Mouse (Mus musculus) spleen, adult 12 weeks (tissue): Measurements from ENCODE around the gene Ptgr1.

Experiments
- DNase-seq: peaks from one replicate; pipeline ENCODE4 v3.0.0; 2022; ENCODE audit warnings: low spot score

The Ptgr1 gene

GRCm38 (mm10) chr4:58986540-58987190 lies at the start of gene Ptgr1:
Gene Ptgr1, minus strand, starts transcription at chr4:58987119.
- DNase-seq: peak; percentile 71

DNA sequence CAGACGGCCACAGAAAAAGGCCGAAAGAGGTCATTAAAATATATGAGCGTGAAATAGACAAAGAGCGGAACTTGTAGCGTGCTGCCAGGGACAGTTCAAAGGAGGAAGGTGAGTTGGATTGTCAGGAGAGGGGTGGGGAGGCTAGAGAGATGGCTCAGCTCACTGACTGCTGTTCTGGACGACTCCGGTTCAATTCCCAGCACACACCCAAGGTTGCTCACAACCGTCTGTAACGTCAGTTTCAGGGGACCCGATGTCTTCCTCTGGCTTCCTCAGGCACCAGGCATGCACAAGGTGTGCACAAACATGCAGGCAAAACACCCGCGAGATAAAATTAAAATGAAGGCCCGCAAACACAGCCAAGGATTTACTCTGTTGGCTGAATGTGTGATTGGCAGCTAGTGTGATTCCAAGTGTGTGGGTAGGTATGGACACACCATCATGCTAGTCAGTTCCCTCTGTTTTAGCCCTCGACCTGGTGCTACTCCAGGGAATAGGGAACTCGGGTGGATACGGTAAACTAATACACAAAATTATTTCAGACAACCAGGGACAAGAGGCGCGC lies 48.9 kb upstream of the Ptgr1 start:
- no peak for DNase-seq

GRCm38 (mm10) chr4:59034918-59035785 lies 48.2 kb upstream of the Ptgr1 start, which contains the start of gene Gng10:
Gene Gng10, plus strand, starts transcription at chr4:59035088.
- peak; percentile 51 for DNase-seq

GRCm38 (mm10) chr4:59034325-59034917 lies 47.5 kb upstream of the Ptgr1 start:
- DNase-seq: no peak

GRCm38 (mm10) chr4:59016922-59017321 lies 30.0 kb upstream of the Ptgr1 start:
- DNase-seq: no peak

- DNase-seq: no peak
Measured at GRCm38 (mm10) chr4:59015181-59015580, 28.3 kb upstream of the Ptgr1 start.

DNA sequence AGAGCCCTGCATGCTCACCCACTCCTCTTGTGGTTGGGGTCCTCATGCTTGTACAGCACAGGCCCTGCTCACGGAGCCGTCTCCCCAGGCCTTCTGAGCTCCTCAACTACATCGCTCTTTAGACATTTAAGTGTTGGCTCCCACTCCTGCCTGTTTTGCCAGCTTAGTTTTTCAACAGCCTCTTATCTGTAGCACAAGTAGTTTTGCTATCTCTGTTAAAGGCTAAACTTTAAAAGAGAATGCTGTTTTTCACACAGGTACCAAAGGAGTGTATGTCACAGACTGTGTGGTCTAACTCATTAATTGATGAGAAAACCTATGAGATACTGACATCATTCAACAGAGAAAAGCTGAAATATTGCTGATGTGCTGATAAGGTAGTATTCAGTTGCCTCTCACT lies 24.5 kb upstream of the Ptgr1 start:
- no peak for DNase-seq

GRCm38 (mm10) chr4:59009696-59010095 lies 22.8 kb upstream of the Ptgr1 start:
- DNase-seq: no peak

GRCm38 (mm10) chr4:59009186-59009585 lies 22.3 kb upstream of the Ptgr1 start:
- no peak for DNase-seq

DNA sequence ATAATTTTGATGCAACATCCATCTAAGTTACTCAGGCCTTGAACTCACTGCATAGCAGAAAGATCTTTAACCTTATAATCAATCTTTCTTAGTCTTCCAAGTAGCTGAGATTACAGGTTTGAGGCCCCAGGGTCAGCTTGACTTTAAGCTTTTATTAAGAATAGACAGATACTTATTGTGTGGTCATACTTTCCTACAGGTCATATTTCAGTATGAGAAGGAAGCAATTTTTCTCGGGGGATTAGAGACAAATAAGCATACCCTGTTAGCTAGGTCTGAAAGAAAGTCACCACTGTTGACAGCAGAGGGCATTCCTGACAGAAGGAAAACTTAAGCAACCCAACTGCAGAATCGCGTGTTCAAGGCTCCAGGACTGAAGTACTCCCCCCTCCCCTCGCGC lies 21.1 kb upstream of the Ptgr1 start:
- no peak for DNase-seq

DNA sequence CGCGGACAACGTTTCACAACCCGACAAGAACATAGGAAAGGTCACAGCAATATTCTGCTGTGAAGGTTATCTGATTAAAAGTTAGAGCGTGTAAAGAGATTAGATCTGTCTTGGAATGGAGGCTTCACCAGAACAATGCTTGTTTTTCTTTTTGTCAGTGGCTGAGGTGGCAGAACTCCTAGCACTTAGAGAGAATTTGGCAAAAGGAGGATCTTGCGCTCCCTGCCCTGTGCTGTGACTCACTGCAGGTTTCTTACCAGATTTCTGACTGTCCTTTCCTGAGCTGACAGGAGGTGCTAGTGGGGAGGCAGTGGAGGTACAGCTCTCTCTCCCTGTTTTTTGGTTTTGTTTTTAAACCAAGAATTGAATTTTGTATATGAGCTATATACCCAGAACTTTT lies 20.1 kb upstream of the Ptgr1 start:
- DNase-seq: no peak

- no peak for DNase-seq
Measured at GRCm38 (mm10) chr4:59006211-59006610, 19.3 kb upstream of the Ptgr1 start.

DNA sequence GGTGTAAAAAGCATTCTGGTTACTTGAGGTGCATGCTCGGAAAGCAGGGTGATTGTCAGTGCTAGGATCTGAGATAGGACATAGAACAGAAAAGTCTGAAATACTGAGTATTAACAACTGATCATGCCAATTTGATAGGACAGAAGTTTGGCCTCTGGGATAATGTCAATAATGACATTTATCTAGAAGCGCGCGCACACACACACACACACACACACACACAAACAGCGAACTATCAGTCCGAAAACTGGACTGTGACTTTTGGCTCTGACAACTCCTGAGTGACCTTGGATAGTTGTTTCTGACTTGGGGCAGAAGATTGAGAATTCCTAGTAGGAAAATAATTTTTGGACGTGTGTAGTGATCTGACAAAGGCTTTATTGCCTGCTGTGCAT lies 16.9 kb upstream of the Ptgr1 start:
- DNase-seq: no peak

DNA sequence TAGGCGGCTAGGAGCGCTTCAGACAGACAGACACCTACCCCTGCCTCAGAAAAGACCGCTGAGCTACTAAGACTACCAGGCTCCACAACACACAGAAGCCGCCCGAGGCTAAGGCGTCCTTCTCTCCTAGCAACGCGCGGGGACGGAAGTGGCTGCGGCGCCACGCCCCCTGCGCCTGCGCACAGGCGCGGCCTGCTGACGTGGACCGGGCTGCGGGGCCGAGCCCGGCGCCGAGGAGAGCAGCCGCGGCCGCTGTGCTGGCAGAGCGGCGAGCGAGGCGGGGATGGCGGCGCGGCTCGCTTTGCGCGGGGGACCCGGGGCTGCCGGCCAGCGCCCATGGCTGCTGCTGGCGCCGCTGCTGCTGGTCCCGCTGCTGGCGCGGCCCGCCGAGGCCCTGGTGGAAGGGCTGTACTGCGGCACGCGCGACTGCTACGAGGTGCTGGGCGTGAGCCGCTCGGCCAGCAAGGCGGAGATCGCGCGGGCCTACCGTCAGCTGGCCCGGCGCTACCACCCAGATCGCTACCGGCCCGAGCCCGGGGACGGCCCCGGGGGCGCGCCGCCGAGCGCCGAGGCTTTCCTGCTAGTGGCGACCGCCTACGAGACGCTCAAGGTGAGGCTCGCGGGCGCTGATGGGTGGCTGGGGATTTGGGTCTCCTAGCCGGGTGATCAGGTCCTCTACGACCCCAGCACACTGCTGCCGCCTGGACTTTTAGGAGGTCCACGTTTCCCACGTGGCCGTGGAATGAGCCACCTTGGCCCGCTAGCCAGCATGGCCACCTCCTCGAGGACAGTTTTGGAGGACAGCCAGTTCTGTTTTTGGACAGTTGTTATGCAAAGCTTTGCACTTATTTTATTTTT lies 16.3 kb upstream of the Ptgr1 start, which contains the start of gene Gm20503:
TSS of gene Gm20503 (plus strand) at position 263 of the 858 bp plus-strand sequence.
- peak; percentile 87 for DNase-seq

DNA sequence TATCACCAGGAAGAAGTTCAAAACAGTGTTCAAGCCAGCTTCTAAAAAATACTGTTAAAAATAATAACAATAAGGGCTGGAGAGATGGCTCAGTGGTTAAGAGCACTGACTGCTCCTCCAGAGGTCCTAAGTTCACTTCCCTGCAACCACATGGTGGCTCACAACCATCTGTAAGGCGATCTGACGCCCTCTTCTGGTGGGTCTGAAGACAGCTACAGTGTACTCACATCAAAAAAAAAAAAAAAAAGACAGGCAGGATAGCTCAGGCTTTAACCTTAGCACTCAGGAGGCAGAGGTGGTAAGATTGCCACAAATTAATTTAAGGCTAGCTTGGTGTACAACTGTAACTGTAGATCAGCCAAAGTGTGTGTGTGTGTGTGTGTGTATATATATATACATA lies 13.7 kb upstream of the Ptgr1 start:
- peak; percentile 24 for DNase-seq

- DNase-seq: peak; percentile 49
Measured at GRCm38 (mm10) chr4:58999686-59000085, 12.8 kb upstream of the Ptgr1 start.

- DNase-seq: no peak
Measured at GRCm38 (mm10) chr4:58998688-58999087, 11.8 kb upstream of the Ptgr1 start.

- DNase-seq: no peak
Measured at GRCm38 (mm10) chr4:58997081-58997480, 10.2 kb upstream of the Ptgr1 start.

DNA sequence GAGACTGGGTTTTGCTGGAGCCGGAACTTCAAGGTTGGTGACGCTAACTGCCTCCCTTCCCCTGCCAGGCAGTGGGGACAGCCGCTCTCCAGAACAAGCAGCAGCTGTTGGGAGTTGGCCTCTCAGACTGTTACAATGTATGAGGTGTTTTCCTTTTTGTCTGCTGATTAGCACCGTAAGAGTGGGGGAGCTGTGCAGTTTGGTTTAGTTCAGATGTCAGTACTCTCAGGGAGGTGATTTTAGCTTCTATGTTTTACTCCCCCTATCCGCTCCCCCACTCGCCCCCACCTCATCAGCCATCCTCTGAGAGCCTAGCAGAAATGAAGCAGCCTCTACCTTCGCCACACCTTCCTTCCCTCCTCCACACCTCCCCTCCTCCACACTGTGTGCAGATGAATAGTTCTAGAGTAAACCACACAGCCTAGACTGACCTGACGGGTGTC lies 8.4 kb upstream of the Ptgr1 start:
- DNase-seq: no peak

DNA sequence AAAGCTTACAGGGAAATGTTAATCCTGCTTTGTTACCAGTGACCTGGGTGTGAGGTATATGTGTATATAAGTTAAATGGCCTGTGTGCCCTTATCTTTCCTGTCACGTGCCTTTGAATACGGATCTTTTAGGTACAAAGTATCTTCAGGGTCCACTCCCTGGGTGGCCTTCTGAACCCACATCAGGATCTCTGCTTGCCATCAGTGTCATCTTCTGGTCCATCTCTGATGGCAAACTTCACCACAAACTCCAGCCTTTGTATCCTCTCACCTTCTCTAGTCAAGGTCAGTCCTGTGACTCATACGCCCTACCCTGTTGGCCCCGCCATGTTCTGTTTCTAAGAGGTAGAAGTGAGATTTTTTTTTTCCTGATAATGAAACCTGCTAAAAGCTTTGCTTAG lies 7.8 kb upstream of the Ptgr1 start, which contains the start of gene Dnajc25:
TSS of gene Dnajc25 (plus strand) at position 301 of the 400 bp plus-strand sequence.
- no peak for DNase-seq

DNA sequence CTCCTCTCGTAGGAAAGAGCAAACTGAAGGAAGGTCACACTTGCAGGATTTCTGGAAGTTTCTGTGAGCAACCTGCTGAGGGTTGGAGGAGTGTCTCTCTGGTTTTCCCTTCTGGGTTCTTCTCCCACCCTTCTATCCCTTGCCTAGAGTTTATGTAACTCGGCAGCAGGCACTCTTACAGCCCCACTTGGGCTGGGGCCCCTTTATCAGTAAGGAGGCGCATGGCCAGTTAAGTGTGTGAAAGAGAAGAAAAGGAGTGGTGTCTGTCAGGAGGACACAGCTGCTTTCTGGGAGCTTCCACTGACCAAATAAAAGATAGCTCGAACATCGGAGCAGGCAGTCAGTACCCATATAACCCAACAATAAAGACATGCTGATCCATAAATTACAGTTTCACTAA lies 5.3 kb upstream of the Ptgr1 start:
- no peak for DNase-seq
